Mouse (Mus musculus) cortical plate, adult 2 months (tissue): ENCODE measurements at regions not wholly inside any gene's neighbourhood (a gene's known extent, or its start where the extent isn't known, plus 50 kb on each side); places are given as distances from the start of the nearest gene placed in this dataset.

Experiments used
- CTCF ChIP-seq: fragments of 200-500 bp; IDR thresholded peaks from 2 replicates; pipeline ENCODE4 v1.5.1; 2011; ENCODE audit warnings: mild to moderate bottlenecking, control low read depth, low read length; ENCODE audit not compliant: insufficient read depth; ENCODE audit errors: extremely low read depth
- POLR2A ChIP-seq: fragments of 200-500 bp; IDR thresholded peaks from 2 replicates; pipeline ENCODE4 v1.6.1; 2011; ENCODE audit warnings: mild to moderate bottlenecking, low read length, control low read depth; ENCODE audit not compliant: insufficient read depth; ENCODE audit errors: extremely low read depth

DNA sequence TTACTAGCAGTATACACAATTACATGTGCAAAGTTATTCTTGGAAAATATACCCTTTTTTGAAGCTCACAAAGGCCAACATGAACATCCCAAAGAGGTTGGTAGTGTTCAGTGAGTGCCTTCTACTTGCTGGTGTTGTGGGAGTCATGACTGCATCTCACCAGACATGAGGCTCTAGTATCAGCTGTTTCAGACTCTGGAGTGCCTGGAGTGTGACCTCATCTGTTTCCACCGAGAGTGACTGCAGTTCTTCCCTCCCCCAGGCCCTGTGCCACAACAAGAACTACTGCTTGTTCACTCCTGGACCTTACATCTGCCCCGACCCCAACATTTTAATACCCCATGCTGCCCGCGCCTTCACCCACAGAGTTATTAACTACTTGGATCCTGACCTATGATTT lies 128.5 kb upstream of the Trpc4 start:
- TF ChIP-seq CTCF (no peak), POLR2A (no peak)
